Mouse (Mus musculus) adrenal gland, adult 18-20 months (tissue): ENCODE results near the gene 2810004N23Rik. TPM values are rescaled to one million over a fixed set of nuclear protein-coding genes. Genes with fewer than 3 reads are reported as not detected.

Experiments used
- DNase-seq, 2 experiments: peaks; one replicate each; pipeline ENCODE4 v3.0.0; 2021 to 2022; ENCODE audit warnings: low spot score in 2 of 2
- total RNA-seq, 2 experiments: library from RNA; stranded (reverse); gene quantifications; 1 replicate in 1 of 2; 2 replicates in 1 of 2; pipeline ENCODE4 v1.2.3; 2021

The 2810004N23Rik gene
- total RNA-seq, 2 experiments from 2014 or later, result 22.8 to 28.4 TPM

GRCm38 (mm10) chr8:124826658-124827057, 36.3 kb downstream of the 2810004N23Rik start:
- no peak for DNase-seq

GRCm38 (mm10) chr8:124823497-124823896, 39.4 kb downstream of the 2810004N23Rik start:
- no peak for DNase-seq

GRCm38 (mm10) chr8:124820125-124820524, 42.8 kb downstream of the 2810004N23Rik start:
- no peak for DNase-seq

GRCm38 (mm10) chr8:124819612-124820115, 43.3 kb downstream of the 2810004N23Rik start:
- DNase-seq, result no peak

- no peak for DNase-seq
These were observed 45.6 kb downstream of the 2810004N23Rik start for GRCm38 (mm10) chr8:124817361-124817760.

- no peak for DNase-seq
These were observed 46.1 kb downstream of the 2810004N23Rik start for GRCm38 (mm10) chr8:124816866-124817265.

GRCm38 (mm10) chr8:124815870-124816269, 47.0 kb downstream of the 2810004N23Rik start:
- no peak for DNase-seq

GRCm38 (mm10) chr8:124813326-124813725, 49.6 kb downstream of the 2810004N23Rik start:
- DNase-seq, result no peak

GRCm38 (mm10) chr8:124810689-124811394, 52.1 kb downstream of the 2810004N23Rik start:
- no peak for DNase-seq

- no peak for DNase-seq
These were observed 52.8 kb downstream of the 2810004N23Rik start for GRCm38 (mm10) chr8:124810056-124810610.

- DNase-seq, result no peak
These were observed 53.5 kb downstream of the 2810004N23Rik start for GRCm38 (mm10) chr8:124809419-124809818.

- no peak for DNase-seq
These were observed 56.9 kb downstream of the 2810004N23Rik start for GRCm38 (mm10) chr8:124805990-124806389.

GRCm38 (mm10) chr8:124803824-124804702, 58.9 kb downstream of the 2810004N23Rik start:
- DNase-seq, result no peak

- DNase-seq, result no peak
These were observed 62.4 kb downstream of the 2810004N23Rik start for GRCm38 (mm10) chr8:124800542-124800941.

GRCm38 (mm10) chr8:124795781-124796488, 67.0 kb downstream of the 2810004N23Rik start:
- no peak for DNase-seq

GRCm38 (mm10) chr8:124794486-124794780, 68.5 kb downstream of the 2810004N23Rik start:
- peak; percentile 51 to 53 for DNase-seq

- peak in 1 of 2 experiments; percentile 14 for DNase-seq
These were observed 69.0 kb downstream of the 2810004N23Rik start for GRCm38 (mm10) chr8:124793661-124794485.

- DNase-seq, result peak; percentile 91 to 95
These were observed 69.7 kb downstream of the 2810004N23Rik start for GRCm38 (mm10) chr8:124793172-124793651.

GRCm38 (mm10) chr8:124792708-124793107, 70.2 kb downstream of the 2810004N23Rik start, which contains the start of gene Trim67:
TSS of gene Trim67 (plus strand) at chr8:124793092.
- peak; percentile 26 for DNase-seq

GRCm38 (mm10) chr8:124792186-124792585, 70.7 kb downstream of the 2810004N23Rik start:
- DNase-seq, result peak in 1 of 2 experiments; percentile 8
